Mouse (Mus musculus) liver (tissue): ENCODE data around the gene Aff1.

Source experiments
- DNase-seq: peaks from one replicate; pipeline ENCODE4 v3.0.0-alpha.2; 2020; ENCODE audit warnings: mixed read lengths

The Aff1 gene

GRCm38 (mm10) chr5:103694094-103694493 is 1.9 kb downstream of the Aff1 start:
- no peak for DNase-seq

- DNase-seq = no peak
Measured at GRCm38 (mm10) chr5:103697875-103698491, 5.8 kb downstream of the Aff1 start.

DNA sequence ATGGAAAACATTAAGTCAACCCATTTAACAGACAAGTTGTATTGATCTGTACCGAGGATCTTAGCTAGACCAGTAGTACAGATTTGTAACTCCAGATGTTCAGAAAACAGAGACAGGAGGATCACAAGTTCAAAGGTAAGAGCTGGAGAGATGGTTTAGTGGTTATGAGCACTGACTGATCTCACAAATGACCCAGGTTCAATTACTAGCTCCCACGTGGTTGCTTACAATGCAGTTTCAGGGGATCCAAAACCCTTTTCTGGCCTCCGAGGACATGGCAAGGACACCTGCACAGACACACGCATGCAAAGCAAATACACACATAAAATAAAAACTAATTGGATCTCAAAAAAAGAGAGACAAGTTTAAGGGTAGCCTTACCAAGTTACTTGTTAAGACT is 6.4 kb downstream of the Aff1 start:
- no peak for DNase-seq

GRCm38 (mm10) chr5:103699537-103699936 is 7.4 kb downstream of the Aff1 start:
- DNase-seq = no peak

GRCm38 (mm10) chr5:103700661-103701060 is 8.5 kb downstream of the Aff1 start:
- no peak for DNase-seq

DNA sequence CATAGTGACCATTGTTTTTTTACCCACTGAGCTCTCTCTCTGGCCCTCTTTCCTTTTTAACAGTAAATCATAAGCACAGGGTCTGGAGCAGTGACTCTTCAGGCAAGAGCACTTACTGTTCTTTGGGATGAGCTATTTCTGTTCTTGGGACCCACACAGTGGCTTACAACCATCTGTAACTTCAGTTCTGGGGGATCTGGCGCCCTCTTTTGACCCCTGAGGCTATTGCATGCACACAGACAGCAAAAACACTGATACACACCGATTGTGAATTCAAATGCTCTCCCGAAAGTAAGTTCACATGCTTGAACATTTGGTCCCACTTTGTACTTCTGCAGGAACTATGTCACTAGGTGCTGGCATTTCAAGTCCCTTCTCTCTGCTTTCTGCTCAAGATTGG is 9.3 kb downstream of the Aff1 start:
- DNase-seq = peak; percentile 55

- no peak for DNase-seq
Measured at GRCm38 (mm10) chr5:103702527-103702926, 10.4 kb downstream of the Aff1 start.

DNA sequence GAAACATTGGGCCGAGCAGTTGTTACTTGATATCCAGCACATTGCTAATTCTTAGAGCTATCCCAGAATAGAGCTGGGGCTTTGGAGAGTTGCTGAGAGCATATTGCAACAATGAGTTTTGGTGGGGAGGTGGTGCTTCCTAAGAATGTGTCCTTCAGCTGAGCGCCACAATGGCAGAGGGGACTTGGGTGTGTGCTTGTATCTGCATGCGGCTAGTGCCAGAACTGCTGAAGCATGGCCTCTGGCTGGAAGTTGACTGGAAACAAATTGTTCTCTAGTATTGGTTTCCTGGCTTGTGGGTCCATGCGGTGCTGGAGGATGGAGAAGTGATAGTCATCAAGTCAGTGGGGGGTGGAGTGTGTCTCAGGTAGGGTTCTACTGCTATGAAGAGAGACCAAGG is 13.2 kb downstream of the Aff1 start:
- DNase-seq = no peak

DNA sequence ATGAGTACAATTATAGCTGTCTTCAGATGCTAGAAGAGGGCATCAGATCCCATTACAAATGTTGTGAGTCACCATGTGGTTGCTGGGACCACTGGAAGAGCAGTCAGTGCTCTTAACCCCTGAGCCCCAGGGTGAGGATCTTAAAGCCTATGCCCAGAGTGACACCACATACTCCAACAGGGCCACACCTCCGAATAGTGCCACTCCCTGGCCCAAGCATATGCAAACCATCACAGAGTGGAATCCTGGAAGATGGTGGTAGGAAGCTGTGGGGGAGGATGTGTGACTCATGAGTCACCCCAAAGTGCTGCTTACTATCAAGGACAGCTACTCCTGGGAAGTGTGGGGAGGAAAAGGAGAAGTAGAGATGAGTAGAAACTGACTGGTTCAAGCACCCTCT is 13.7 kb downstream of the Aff1 start:
- no peak for DNase-seq

DNA sequence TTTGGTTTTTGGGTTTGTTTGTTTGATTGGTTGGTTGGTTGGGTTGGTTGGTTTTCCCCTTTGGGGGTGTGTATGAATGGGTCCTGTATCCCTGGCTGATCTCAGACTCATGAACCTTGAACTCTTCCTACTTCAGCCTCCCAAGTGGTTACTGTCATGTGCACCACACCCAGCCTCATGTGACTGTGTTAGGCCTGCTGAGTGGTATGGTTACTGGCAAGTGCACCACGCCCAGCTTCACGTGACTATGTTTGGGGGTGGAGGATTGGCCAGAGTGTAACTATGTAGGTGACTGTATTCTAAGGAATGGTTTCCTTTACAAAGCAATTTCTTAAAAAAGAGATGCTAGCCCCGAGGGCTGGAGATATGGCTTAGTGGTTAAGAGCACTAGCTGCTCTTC is 16.9 kb downstream of the Aff1 start:
- DNase-seq = peak; percentile 75

GRCm38 (mm10) chr5:103711886-103712285 is 19.7 kb downstream of the Aff1 start:
- no peak for DNase-seq

GRCm38 (mm10) chr5:103713422-103713821 is 21.2 kb downstream of the Aff1 start:
- no peak for DNase-seq

- no peak for DNase-seq
Measured at GRCm38 (mm10) chr5:103714943-103715342, 22.8 kb downstream of the Aff1 start.

DNA sequence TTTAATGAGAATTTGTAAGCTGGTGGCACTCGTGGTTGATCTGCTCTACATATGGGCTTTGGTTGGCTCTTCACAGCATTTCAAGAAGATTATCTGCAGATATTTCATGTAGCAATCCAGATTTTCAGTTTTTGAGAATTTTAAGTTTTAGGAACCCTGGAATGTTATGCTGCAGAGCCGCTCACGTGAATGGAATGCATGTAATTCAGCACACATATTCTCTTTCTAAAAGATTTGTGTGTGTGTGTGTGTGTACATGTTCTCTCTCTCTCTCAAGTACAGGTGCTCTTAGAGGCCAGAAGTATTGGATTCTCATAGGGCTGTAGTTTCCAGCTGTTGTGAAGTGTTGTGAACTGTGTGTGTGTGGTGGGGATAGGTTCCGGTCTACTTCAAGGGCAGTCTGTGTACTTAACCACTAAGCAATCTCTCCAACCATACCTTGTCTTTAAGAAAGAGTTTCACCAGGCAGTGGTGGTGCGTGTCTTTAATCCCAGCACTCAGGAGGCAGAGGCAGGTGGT is 24.7 kb downstream of the Aff1 start:
- no peak for DNase-seq

DNA sequence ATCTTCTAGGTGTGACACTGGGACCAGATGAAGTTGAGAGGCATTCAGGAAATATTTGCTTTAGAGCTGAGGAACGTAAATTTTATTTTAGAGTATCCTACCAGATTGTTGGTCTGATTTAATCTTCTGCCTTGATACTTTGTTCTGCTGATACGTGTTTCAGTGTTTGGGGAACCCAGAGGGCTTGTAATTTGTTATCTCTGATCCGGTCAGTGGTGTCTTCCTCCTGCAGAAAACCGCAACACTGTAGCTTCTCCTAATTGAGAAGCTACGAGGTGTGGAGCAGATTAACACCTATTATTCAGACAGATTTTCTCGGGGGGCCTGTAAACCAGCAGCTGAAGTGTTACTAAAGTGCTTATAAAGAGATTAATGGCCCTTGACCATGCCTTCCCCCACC is 27.0 kb downstream of the Aff1 start:
- DNase-seq = no peak

DNA sequence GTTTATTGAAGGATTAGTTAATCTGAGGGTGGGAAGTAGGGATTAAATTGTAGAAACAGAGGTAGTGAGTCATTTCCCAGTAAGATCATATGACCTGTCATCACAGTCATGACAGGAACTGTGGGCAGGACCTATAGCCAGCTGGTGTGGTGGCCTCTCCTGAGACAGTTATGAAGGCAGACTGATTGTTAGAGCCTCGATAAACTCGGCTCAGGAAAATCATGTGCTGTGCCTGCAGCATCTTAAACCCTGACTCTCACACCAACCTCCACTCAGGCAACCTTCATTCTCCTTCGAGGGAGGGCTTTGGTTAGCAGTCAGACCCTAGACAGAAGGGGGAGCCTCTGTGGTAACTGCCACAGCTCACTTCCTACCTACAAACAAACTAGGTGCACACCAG is 27.7 kb downstream of the Aff1 start:
- DNase-seq = no peak

DNA sequence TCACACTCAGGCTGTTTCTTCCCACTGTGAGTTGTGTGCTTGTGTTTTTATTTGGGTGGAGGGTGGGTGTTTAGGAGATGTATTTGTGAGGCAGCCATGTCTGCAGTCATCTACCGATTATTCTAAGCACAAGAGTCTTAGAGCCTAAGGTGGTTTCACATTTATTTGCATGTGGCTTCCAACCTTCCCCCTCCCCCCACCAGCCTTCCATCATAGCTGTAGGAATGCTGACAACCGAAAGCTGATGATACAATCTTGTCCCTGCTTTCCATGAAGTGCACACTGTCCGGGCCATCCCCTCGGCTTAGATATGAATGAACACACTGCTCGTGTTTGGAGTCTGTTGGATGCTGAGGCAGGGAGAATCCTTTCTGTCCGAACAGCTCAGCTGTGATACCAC is 28.8 kb downstream of the Aff1 start:
- no peak for DNase-seq

DNA sequence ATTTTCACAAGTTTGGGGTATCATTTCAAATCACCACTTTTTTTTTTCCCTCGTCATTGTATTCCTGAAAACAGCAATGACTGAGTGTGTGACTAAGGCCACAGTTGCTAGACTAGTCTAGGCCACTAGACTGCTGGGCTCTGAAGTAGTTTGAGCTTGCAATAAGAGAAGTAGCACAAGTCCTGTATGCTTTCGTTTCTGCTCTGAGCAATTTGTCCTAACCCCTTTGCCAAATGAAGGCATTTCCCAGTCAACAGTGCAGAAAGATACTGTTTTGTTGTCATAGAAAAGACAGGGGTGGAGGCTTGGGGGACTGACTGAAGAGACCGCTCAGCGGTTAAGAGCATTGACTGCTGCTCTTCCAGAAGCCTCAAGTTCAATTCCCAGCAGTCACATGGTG is 29.3 kb downstream of the Aff1 start:
- no peak for DNase-seq

- DNase-seq = no peak
Measured at GRCm38 (mm10) chr5:103722721-103723120, 30.5 kb downstream of the Aff1 start.

- DNase-seq = no peak
Measured at GRCm38 (mm10) chr5:103724384-103724783, 32.2 kb downstream of the Aff1 start.

DNA sequence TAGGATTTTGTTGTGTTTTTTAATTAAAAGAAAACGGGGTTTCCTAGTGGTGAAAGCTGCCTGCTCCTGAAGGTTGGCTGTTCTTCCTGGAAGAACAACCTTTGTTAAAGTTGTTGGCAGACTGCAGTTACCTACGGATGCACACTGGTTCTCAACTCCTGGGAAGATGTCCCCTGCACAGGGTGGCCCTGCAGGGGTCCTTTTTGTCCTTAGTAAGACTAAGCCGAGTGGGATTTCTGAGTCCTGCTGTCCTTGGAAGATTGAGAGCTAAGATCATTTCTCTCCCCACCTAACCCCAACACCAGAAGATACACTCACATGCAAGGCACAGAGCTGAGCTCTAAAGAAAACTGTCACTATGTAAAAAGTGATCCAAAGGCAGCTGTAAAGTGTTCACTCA is 32.6 kb downstream of the Aff1 start:
- no peak for DNase-seq

- no peak for DNase-seq
Measured at GRCm38 (mm10) chr5:103725268-103726149, 33.3 kb downstream of the Aff1 start.

DNA sequence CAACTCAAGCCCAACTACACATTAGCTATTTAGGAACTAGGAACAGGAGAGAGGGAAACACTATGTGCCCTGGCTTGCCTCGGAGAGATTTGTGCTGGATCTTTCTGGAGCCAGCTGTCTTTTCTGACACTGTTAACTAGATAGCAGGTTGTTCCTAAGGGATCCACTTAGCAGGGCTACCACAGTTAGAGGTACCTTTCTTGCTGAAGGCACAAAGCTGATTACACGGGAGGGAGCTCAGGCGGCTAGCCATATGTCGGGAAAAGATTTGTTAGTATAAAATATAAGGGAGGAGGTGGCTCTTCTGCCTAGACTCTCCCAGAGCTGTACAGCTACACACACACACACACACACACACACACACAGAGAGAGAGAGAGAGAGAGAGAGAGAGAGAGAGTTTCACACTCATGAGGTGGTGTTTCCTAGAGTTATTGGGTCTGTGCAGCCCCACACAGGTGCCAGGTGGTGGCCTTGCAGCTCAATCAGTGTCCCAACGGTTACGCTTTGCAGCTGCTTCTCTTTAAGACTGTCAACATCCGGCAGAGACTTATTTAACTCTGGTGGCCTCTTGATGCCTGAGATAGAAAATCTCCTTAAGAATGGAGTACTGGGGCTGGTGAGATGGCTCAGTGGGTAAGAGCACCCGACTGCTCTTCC is 34.2 kb downstream of the Aff1 start:
- no peak for DNase-seq
